Mouse (Mus musculus) inflammation-experienced regulatory T-cells, adult 6 months (primary cell): ENCODE data around the gene Impdh1. TPM values are rescaled to one million over a fixed set of nuclear protein-coding genes. Genes with fewer than 3 reads are reported as not detected.
A peak's percentile ranks its signal among the peaks of the same experiment; 100 is the strongest.
"Not testable (repeated sequence)": the region's sequence is repeated elsewhere in the genome, so short reads cannot be mapped to it uniquely, and the experiment has no call there.

Experiments used
- ATAC-seq: one replicate; pipeline ENCODE4 v1.8.0; 2017
- polyA plus RNA-seq, 3 experiments: library from polyadenylated mRNA; unstranded; fragments of 100-300 nt; shearing (Covaris generic); gene quantifications; one replicate each; pipeline ENCODE4 v1.2.1; 2017

The Impdh1 gene
- polyA plus RNA-seq, 3 experiments from 2014 or later, result 10.7 to 21.0 (median 14.8) TPM

DNA sequence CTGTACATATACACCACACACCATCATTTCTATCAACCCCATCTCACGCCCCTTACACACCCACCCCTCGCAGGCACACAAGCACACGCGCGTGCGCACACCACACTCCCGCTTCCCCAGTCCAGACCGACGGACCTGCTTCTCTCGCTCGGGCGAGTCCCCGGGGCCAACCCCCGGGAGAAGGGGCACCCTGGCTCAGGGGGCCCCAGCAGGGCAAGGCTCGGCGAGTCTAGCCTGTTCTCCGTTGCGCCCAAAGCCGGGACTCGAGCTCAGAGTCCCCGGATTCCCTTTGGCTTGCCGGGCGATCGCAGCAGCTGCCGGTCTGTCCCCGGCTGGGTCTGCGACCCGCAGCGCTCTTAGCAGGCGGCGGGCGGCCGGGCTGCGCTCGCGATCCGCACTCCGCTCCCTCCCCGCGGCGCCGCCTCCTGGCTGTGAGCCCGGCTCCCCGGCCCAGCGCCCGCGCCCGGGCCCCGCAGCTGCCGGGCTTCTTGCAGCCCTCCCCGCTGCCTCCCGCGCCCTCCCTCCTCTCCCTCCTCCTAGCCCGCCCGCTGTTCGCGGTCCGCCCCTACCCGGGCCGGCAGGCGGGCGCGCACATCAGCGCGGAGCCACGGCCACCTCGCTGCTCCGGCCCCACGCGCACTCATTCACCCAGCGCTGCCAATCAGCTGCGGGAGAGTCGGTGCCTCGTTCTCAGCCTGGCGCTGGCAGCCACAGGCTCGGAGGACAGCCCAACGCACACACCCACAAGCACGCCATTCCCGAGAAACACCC lies 37.1 kb downstream of the Impdh1 start, which contains the start of gene Prrt4:
Gene Prrt4 (minus strand): TSS at position 697 of the 771 bp plus-strand sequence.
- ATAC-seq, result no peak

DNA sequence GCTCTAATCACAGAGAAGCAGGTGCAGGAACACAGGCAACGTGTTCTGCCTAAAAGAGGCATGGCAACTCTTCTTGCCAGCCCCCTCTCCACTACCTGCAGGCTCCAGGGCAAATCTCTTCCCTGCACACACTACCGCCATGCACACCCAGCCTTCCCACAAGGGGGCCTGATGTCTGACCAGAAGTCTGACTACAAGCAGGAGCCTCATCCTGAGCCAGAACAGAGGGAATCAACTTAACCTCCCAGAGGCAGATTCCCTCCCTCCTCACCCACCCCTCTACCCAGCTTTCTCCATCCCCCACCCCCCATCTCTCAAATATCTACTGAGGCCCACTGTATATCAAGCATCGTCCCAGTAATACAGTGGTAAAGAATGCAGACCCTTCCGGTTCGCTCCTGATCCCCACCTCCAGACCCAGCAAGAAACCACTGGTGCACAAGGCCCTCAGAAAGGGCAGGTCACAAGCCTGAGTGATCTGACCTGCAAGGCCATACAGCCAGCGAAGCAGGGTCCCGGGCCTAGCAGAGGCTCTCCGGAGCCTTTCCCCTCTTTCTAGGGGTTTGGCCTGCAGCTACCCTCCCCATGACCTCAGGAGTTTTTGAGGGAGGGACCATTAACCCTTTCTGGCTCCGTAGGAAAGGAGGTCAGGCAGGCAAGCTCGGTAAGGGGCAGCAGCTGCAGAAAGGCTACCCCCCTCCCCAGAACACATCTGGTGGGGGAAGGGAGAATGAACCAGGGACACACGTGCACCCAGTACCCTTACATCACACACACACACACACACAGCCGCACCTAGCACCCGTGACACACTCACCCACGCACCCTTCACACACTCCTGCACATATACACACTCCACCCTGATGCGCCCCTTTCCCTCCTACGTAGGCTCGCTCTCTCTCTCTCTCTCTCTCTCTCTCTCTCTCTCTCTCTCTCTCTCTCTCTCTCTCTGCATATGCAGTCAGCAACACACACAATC lies 38.0 kb downstream of the Impdh1 start:
- ATAC-seq, result no peak

DNA sequence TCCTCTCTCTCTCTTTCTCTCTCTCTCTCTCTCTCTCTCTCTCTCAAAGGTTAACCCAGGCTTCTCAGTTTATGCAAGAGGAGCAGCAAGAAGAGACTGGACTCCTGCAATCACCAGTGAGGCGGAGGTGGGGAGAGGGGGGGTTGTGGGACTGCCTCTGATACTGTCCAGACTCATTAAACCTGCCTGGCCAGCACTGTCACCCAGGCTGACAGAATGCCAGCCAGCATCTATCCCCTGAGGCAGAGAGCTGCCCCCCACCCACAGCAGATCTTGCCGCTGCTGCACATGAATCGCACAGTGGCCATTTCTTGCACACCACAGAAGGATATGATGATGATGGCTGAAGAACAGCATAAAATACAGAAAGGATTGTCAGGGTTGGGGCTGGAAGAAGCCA lies 41.1 kb downstream of the Impdh1 start:
- ATAC-seq, result no peak

DNA sequence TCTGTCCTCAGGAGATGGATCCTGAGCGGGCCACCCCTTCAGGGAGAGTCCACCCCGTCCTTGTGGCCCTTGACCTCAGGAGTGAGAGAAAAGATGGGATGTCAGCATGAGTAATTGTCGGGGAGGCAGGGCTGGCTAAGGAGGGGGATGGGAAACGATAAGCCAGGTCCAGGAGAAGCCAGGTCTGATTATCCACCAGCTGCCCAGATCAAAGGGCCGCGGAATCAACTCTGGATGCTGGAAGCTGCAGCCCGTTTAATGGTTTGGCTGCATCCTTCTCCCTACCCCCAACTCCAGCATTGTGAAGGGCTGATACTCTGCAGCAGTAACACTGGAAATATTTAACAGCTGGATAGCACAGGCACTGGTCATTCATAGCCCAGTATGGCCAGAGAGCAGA lies 41.8 kb downstream of the Impdh1 start:
- ATAC-seq, result no peak

DNA sequence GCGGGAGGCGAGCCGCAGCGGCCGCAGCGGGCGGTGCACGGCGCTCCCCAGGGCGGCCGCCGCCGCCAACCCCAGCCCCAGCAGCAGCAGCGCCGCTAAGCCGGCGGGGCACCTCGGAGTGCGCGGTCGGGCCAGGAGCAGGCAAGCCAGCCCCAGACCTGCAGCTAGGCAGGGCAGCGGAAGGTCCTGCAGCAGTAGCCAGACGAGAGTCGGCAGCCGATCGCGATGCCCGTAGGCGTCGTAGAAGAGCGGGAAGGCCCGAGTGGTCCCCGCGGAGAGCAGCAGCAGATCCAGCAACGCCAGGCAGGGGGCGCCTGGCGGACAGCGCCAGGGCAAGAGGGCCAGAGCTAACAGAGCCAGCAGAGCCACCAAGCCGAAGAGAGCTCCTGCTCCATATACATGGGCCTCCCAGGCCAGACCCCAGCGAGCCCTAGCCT lies 45.2 kb downstream of the Impdh1 start:
- ATAC-seq, result peak; percentile 44

DNA sequence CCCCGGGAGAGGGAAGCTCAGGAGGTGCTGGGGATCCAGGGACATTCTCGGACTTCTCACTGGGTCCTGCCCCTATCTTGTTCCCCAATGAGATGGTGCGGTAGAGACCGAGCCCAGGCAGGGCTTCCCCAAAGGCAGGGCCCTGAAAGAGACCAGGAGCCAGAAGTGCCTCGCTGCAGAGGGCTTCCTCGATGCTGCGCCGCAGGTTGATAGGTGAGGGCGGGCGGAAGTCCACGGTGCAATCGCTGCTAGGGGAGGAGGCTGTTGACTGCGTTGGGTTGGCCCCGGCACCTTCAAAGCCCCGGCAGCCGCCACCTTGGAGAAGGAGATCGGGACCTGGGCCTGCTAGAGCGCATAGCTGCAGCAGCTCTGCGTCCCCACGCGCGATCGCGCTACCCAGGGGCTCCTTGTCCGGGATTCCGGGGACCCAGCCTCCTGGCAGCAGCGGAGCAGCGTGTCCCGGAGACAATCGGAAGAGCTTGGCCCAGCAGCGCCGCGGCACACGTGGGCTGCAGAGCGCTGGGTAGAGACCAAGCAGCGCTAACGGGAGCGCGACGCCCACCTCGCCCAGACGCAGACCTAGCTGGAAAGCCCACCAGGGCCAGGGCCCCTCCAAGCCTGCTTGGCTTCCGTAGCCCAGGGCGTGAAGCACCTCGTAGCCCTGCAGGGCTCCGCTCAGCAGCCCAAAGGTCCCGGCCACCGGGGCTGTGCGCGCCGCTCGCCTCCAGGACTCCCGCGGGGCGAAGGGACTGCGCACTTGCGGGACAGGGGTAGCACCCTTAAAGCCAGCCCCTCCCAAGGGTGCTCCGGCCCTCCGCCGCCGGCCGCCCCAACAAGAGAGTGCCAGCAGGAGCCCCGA lies 45.9 kb downstream of the Impdh1 start:
- peak; percentile 92 for ATAC-seq

DNA sequence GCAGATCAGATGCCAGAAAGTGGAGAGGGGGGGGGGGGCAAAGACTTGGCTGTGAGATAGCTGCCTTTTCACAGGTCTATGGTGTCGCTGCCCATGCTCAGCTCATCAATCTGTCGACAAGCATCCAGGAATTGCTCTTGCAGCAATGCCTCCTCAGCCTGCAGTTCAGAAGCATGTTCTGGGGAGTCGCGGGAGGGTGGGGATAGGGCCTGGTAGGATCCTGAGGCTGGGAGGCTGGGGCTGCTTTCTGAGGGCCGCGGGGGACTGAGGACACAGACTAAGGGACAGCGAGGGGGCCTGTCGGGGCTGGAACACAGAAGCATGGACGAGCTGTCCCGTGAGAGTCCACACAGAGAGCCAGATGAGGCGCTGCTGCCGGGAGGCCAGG lies 46.5 kb downstream of the Impdh1 start:
- ATAC-seq, result peak; percentile 1

DNA sequence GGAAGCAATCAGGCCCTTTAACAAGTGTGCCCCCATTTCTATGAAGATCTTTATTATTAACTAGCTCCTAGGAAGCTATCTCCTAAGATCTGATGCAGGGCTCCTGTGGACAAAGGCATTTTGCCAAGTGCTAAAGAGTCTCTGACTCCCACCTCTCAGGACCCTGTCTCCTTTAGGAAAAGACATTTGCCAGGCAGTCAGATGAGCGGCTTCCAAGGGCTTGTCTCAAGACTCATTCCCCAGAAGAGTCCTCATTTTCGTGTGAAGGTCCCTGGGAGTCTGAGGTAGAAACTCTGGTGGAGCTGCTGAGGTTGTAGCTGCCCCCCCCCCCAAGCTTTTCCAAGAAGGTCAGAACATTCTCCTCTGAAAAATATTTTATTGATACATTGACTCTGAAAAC lies 47.3 kb downstream of the Impdh1 start:
- no peak for ATAC-seq

DNA sequence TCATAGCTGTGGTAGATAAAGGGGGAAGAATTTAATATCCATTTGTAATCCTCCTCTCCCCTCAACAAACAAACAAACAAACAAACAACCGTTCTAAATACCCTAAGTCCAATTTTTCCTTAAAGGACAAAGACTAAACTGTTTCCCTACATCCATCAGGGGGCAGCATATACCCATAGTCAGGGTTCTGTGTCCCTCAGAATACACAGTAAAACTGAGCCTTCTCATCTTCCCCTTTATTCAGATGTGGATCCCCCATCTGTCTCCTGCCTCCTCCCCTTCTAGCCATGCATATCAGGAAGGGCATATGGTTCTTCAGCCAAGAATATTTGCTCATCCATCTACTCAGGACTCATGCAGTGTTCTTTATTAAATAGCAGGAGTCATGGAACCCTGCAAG lies 50.0 kb downstream of the Impdh1 start:
- ATAC-seq, result peak; percentile 14

DNA sequence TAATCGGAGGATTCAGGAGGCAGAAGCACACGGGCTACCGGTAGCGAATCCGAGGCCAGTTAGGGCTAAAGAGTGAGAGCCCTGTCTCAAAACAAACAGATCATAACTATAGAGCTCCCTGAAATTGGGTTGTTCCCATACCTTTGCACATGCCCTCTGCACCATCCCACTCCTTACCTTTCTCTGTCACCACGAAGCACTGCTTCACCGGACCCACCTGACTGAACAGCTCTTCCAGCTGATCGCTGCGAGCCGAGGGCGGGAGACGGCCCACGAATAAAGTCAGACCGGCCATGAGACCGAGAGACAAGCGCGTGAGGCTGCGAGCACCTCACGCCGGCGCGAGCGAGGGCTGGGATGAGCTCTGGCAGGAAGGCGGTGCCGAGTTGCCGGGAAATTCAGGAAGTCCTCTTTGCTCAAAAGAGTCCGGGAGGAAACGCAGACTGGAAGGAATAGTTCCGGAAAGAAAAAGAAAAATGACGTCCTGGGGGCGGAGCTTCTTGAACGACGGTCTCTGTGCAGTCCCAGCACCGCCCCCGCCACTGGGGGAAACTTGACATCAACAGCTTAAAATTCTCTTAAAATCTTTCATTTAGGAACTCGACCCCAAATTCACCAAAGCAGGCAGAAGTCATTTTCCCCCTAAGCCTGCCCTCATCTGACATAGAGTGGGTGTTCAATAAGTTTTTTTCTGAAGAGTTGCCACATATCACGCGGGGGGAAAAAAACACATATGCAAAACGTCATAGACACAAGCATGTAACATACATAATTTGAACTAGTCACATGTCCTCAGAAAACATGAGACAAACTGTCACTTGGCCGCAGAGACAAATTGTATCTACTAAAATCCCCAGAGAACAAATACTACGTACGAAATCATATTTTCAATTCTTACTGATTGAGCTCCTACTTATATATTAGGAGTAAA lies 51.6 kb downstream of the Impdh1 start, which contains the start of gene Rbm28:
Gene Rbm28 (minus strand): TSS at position 693 of the 931 bp plus-strand sequence.
- peak; percentile 86 for ATAC-seq

DNA sequence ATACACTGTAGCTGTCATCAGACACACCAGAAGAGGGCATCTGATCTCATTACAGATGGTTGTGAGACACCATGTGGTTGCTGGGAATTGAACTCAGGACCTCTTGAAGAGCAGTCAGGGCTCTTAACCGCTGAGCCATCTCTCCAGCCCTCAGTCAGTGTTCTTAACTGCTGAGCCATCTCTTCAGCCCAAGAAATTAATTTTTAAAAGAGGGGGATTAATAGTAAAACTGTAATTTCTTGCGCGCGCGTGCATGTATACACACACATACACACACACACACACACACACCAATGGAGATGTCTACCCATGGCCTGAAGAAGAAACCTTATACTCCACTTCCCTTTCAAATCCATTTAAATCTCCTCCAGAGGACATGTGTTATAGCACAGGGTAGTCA lies 54.9 kb downstream of the Impdh1 start:
- not testable (repeated sequence) for ATAC-seq

DNA sequence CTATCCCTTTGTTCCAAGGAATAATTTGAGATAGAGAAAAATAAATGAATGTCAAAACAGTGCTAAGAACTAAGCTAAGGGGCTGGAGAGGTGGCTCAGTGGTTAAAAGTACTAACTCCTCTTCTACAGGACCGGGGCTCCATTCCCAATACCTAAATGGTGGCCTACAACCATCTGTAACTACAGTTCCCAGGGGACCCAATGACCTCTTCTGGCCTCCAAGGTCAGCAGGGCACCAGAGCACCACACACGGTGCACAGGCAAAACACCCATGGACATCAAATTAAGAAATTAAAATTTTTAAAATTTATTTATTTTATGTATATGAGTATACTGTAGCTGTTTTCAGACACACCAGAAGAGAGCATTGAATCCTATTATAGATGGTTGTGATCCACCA lies 55.4 kb downstream of the Impdh1 start:
- no peak for ATAC-seq

DNA sequence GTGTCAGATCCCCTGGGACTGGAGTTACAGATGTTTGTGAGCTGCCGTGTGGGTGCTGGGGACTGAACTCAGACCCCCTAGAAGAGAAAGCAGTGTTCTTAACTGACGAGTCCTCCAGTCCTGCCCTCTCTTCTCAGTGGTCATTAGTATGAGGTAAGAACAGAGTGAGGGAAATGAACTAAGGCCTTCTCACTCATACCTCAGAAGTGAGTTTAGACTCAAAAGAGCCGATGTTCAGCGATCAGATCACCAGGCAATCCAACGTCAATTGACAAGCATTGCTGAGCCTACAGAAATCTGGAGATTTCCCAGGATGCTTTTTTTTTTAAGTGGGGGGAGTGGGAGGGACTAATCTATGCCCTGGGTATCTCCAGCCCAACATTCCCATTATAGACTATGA lies 59.8 kb downstream of the Impdh1 start:
- no peak for ATAC-seq

Other genes with a start within 250 kb of the Impdh1 start
- gene Lep, start 156.1 kb downstream of the Impdh1 start, polyA plus RNA-seq, result not detected
- gene Rbm28, start 51.4 kb downstream of the Impdh1 start, polyA plus RNA-seq, result 10 to 100 TPM; 51.7 to 58.2 (median 54.8) TPM
- gene Prrt4, start 36.8 kb downstream of the Impdh1 start, polyA plus RNA-seq, result not detected
- gene Hilpda, start 56.1 kb upstream of the Impdh1 start, polyA plus RNA-seq, result 10 to 100 TPM; 19.9 to 29.7 (median 25.6) TPM
- gene Fam71f2, start 63.2 kb upstream of the Impdh1 start, polyA plus RNA-seq, result under 1 TPM in 1 of 3 experiments, not detected in 2; 0.50 TPM
- gene Fam71f1, start 102.8 kb upstream of the Impdh1 start, polyA plus RNA-seq, result not detected
- gene Calu, start 131.7 kb upstream of the Impdh1 start, polyA plus RNA-seq, result 10 to 100 TPM; 60.2 to 63.2 (median 62.6) TPM
- gene Opn1sw, start 172.1 kb upstream of the Impdh1 start, polyA plus RNA-seq, result under 1 TPM; 0.38 to 0.66 (median 0.66) TPM
- gene Ccdc136, start 179.9 kb upstream of the Impdh1 start, polyA plus RNA-seq, result 1 to 10 TPM in 2 of 3 experiments, under 1 TPM in 1; 0.65 to 1.1 (median 1.0) TPM
- not detected for gene Flnc, start 216.9 kb upstream of the Impdh1 start, polyA plus RNA-seq